ENCODE assay signal across 8 mouse cellular contexts in the genomic region with DNA sequence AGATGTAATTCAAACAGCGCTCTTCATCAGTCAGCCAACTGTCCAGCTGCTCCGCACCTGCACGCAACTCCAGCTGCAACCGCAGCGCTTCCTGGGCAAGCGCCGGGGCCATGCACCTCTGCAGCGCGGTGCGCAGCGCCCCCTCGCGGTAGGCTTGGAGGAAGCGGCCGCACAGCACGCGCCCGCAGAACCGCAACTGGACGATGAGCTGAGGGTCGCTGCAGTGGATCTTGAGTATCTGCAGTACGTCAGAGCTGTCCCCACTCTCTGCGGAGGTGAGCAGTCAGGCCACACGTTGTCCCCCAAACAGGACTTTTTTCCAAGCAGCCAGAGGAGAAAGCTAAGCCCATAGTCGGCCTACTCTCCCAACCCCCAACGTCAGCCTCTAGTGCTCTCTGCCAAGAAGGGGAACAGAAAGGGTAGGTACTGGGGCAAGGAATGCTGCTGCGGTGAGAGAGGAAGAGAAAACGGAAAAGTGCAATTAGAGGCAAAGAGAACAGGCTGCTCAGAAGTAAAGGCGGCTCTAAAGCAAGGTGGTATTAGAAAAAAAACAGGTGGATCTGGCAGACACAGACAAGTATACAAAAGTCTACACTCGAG. TPM values are rescaled to one million over a fixed set of nuclear protein-coding genes. Genes with fewer than 3 reads are reported as not detected.
DNase-seq lines count a peak whose midpoint lies in the region; ATAC-seq and TF ChIP-seq lines count a peak whose summit lies in the region.

No protein-coding gene starts in this region.

- peak; percentile 66 for ATAC-seq in erythroblast, adult 5-6 weeks (replicated peaks; ENCODE audit: low FRiP score, poor library complexity, severe bottlenecking)
- 0 out of 2 replicates have a peak, but pooled peaks have one; percentile 12 for ATAC-seq in heart, embryonic 16.5 days (replicated peaks; ENCODE audit: extremely low read depth, insufficient read depth, low FRiP score)
- peak; percentile 39 for ATAC-seq in lung, embryonic 16.5 days (ENCODE audit: low read depth)

- H3K27ac ChIP-seq in heart, embryonic 16.5 days (ENCODE audit: low read length): no peak overlapping the region
- no peak overlapping the region for H3K27ac ChIP-seq in lung, embryonic 16.5 days (ENCODE audit: low read length)
- no peak overlapping the region for H3K27ac ChIP-seq in olfactory bulb, adult 2 months (ENCODE audit: insufficient read depth, low read depth, low read length)
- no peak overlapping the region for H3K27ac ChIP-seq in thymus, adult 2 months (ENCODE audit: control insufficient read depth, insufficient read depth, low read length)

- 4% methylated on average over 30 of the region's 30 CpGs for WGBS in heart, embryonic 16.5 days
- 2% methylated on average over 30 of the region's 30 CpGs for WGBS in lung, embryonic 16.5 days
- 5% methylated on average over 30 of the region's 30 CpGs for WGBS in olfactory bulb, adult 2 months
- 1% methylated on average over 30 of the region's 30 CpGs for WGBS in thymus, adult 2 months

- no peak for TF ChIP-seq POLR2A in brain, embryonic 14.5 days (IDR thresholded peaks at IDR 0.05; ENCODE audit: borderline replicate concordance, extremely low read depth, insufficient read depth, insufficient read length, poor library complexity, severe bottlenecking)
- no peak for TF ChIP-seq POLR2A in olfactory bulb, adult 2 months (IDR thresholded peaks at IDR 0.05; ENCODE audit: insufficient read depth, low read depth, low read length)
- no peak for TF ChIP-seq POLR2A in thymus, adult 2 months (IDR thresholded peaks at IDR 0.05; ENCODE audit: control insufficient read depth, extremely low read depth, insufficient read depth, low read length, poor library complexity)

- peak overlapping the region; percentile 59 for H3K9ac ChIP-seq in heart, embryonic 16.5 days (ENCODE audit: low read length)
- H3K9ac ChIP-seq in lung, embryonic 16.5 days (ENCODE audit: low read length): peak overlapping the region; percentile 43

- peaks cover 24% of the 10 kb centered on the region for H3K27me3 ChIP-seq in heart, embryonic 16.5 days (ENCODE audit: control insufficient read depth, insufficient read depth, low read length)
- H3K27me3 ChIP-seq in lung, embryonic 16.5 days (ENCODE audit: control insufficient read depth, insufficient read depth, low read depth, low read length): peaks cover 33% of the 10 kb centered on the region
- H3K27me3 ChIP-seq in thymus, adult 2 months (ENCODE audit: control insufficient read depth, insufficient read depth, low read length): no peaks in the 10 kb centered on the region

- H3K4me3 ChIP-seq in heart, embryonic 16.5 days (ENCODE audit: low read length): peak overlapping the region; percentile 57
- H3K4me3 ChIP-seq in lung, embryonic 16.5 days (ENCODE audit: low read length): peak overlapping the region; percentile 49
- H3K4me3 ChIP-seq in olfactory bulb, adult 2 months (ENCODE audit: insufficient read depth, low read depth, low read length): peak overlapping the region; percentile 51
- H3K4me3 ChIP-seq in thymus, adult 2 months (ENCODE audit: control insufficient read depth, insufficient read depth, low read length): peak overlapping the region; percentile 38

- TF ChIP-seq CTCF in brain, embryonic 14.5 days (IDR thresholded peaks at IDR 0.05; ENCODE audit: borderline replicate concordance, extremely low read depth, insufficient read depth, insufficient read length): peak; percentile 97
- peak; percentile 97 for TF ChIP-seq CTCF in olfactory bulb, adult 2 months (IDR thresholded peaks at IDR 0.05; ENCODE audit: insufficient read depth, low read depth, low read length)
- peak; percentile 100 for TF ChIP-seq CTCF in thymus, adult 2 months (IDR thresholded peaks at IDR 0.05; ENCODE audit: borderline replicate concordance, control insufficient read depth, extremely low read depth, insufficient read depth, low read length, poor library complexity)

- DNase-seq in CD8-positive naive resting alpha-beta T cell, adult 2 months (ENCODE audit: low read depth in 2 of 2, low spot score in 2 of 2): peak; percentile 55 to 62
- peak; percentile 80 for DNase-seq in brain, embryonic 14.5 days (ENCODE audit: low read depth)
- peak; percentile 76 for DNase-seq in kidney, postnatal 14 days
- peak; percentile 75 for DNase-seq in thymus, adult 2 months

- peaks cover 21% of the 10 kb centered on the region for H3K4me1 ChIP-seq in heart, embryonic 16.5 days (ENCODE audit: control insufficient read depth, insufficient read depth, low read length)
- peaks cover 33% of the 10 kb centered on the region for H3K4me1 ChIP-seq in lung, embryonic 16.5 days (replicated peaks; ENCODE audit: control insufficient read depth, insufficient read depth, low read length)
- peaks cover 28% of the 10 kb centered on the region for H3K4me1 ChIP-seq in olfactory bulb, adult 2 months (ENCODE audit: control insufficient read depth, insufficient read depth, low read length)
- H3K4me1 ChIP-seq in thymus, adult 2 months (replicated peaks; ENCODE audit: control insufficient read depth, insufficient read depth, low read length): peaks cover 31% of the 10 kb centered on the region

- H3K36me3 ChIP-seq in heart, embryonic 16.5 days (ENCODE audit: control insufficient read depth, insufficient read depth): no peaks in the 10 kb centered on the region
- no peaks in the 10 kb centered on the region for H3K36me3 ChIP-seq in lung, embryonic 16.5 days (ENCODE audit: control insufficient read depth, insufficient read depth, low read length)
- H3K36me3 ChIP-seq in thymus, adult 2 months (ENCODE audit: control insufficient read depth, insufficient read depth, low read length): no peaks in the 10 kb centered on the region

- H3K9me3 ChIP-seq in heart, embryonic 16.5 days (replicated peaks; ENCODE audit: control insufficient read depth, low read length): peaks cover 4% of the 10 kb centered on the region
- H3K9me3 ChIP-seq in lung, embryonic 16.5 days (ENCODE audit: control insufficient read depth, low read length): peaks cover 4% of the 10 kb centered on the region; the same call in 1 of the 2 replicates

- H3K4me2 ChIP-seq in heart, embryonic 16.5 days (ENCODE audit: low read depth, low read length): peak overlapping the region; percentile 93
- peak overlapping the region; percentile 87 for H3K4me2 ChIP-seq in lung, embryonic 16.5 days (ENCODE audit: low read depth, low read length)

RNA-seq across cellular contexts. Expression of gene Tradd, which starts 4.6 kb away (rescaled TPM):
- 7.1 and 7.9 TPM in 2 replicates for polyA plus RNA-seq in brain, embryonic 14.5 days (2012; rRNA removed)
- 2.3 and 3.5 TPM in 2 replicates for total RNA-seq in erythroblast, adult 5-6 weeks (2015; ENCODE audit: low replicate concordance)
- 3.6 and 5.9 TPM in 2 replicates for total RNA-seq in erythroblast, adult 5-6 weeks (2017; ENCODE audit: low replicate concordance)
- polyA plus RNA-seq in heart, embryonic 16.5 days (2015; fragmentation: Nextera tagmentation; extraction: Ambion mirVana): 20.3 and 25.4 TPM in 2 replicates
- 31.5 and 34.2 TPM in 2 replicates for polyA plus RNA-seq in lung, embryonic 16.5 days (2015; fragmentation: Nextera tagmentation; extraction: Ambion mirVana)
- polyA plus RNA-seq in olfactory bulb, adult 2 months (2012; ENCODE audit: insufficient read depth, insufficient read length, low replicate concordance, missing spikeins): not detected in 2 replicates
- polyA plus RNA-seq in thymus, adult 2 months (2012; rRNA removed): 40.1 and 40.4 TPM in 2 replicates

RNA-seq across cellular contexts. Expression of gene Fbxl8, which starts 4.6 kb away (rescaled TPM):
- 1.00 TPM in 2 replicates for polyA plus RNA-seq in brain, embryonic 14.5 days (2012; rRNA removed)
- total RNA-seq in erythroblast, adult 5-6 weeks (2015; ENCODE audit: low replicate concordance): 1.3 and 3.5 TPM in 2 replicates
- 0.28 and 0.94 TPM in 2 replicates for total RNA-seq in erythroblast, adult 5-6 weeks (2017; ENCODE audit: low replicate concordance)
- 4.5 and 5.0 TPM in 2 replicates for polyA plus RNA-seq in heart, embryonic 16.5 days (2015; fragmentation: Nextera tagmentation; extraction: Ambion mirVana)
- 4.9 and 6.6 TPM in 2 replicates for polyA plus RNA-seq in lung, embryonic 16.5 days (2015; fragmentation: Nextera tagmentation; extraction: Ambion mirVana)
- polyA plus RNA-seq in olfactory bulb, adult 2 months (2012; ENCODE audit: insufficient read depth, insufficient read length, low replicate concordance, missing spikeins): not detected in 2 replicates
- 27.8 and 30.4 TPM in 2 replicates for polyA plus RNA-seq in thymus, adult 2 months (2012; rRNA removed)

RNA-seq across cellular contexts. Expression of gene B3gnt9, which starts 4.9 kb away (rescaled TPM):
- polyA plus RNA-seq in brain, embryonic 14.5 days (2012; rRNA removed): 5.9 and 6.6 TPM in 2 replicates
- total RNA-seq in erythroblast, adult 5-6 weeks (2015; ENCODE audit: low replicate concordance): not detected in 2 replicates
- total RNA-seq in erythroblast, adult 5-6 weeks (2017; ENCODE audit: low replicate concordance): 0.09 TPM in 1 of 2 replicates, not detected in the other
- polyA plus RNA-seq in heart, embryonic 16.5 days (2015; fragmentation: Nextera tagmentation; extraction: Ambion mirVana): 12.7 and 13.1 TPM in 2 replicates
- 22.3 and 24.7 TPM in 2 replicates for polyA plus RNA-seq in lung, embryonic 16.5 days (2015; fragmentation: Nextera tagmentation; extraction: Ambion mirVana)
- not detected in 2 replicates for polyA plus RNA-seq in olfactory bulb, adult 2 months (2012; ENCODE audit: insufficient read depth, insufficient read length, low replicate concordance, missing spikeins)
- polyA plus RNA-seq in thymus, adult 2 months (2012; rRNA removed): 11.6 and 13.1 TPM in 2 replicates

RNA-seq across cellular contexts. Expression of gene Hsf4, which starts 9.8 kb away (rescaled TPM):
- 0.42 and 0.60 TPM in 2 replicates for polyA plus RNA-seq in brain, embryonic 14.5 days (2012; rRNA removed)
- total RNA-seq in erythroblast, adult 5-6 weeks (2015; ENCODE audit: low replicate concordance): not detected in 2 replicates
- total RNA-seq in erythroblast, adult 5-6 weeks (2017; ENCODE audit: low replicate concordance): not detected in 2 replicates
- polyA plus RNA-seq in heart, embryonic 16.5 days (2015; fragmentation: Nextera tagmentation; extraction: Ambion mirVana): 0.27 and 0.29 TPM in 2 replicates
- 0.39 and 0.65 TPM in 2 replicates for polyA plus RNA-seq in lung, embryonic 16.5 days (2015; fragmentation: Nextera tagmentation; extraction: Ambion mirVana)
- polyA plus RNA-seq in olfactory bulb, adult 2 months (2012; ENCODE audit: insufficient read depth, insufficient read length, low replicate concordance, missing spikeins): not detected in 2 replicates
- polyA plus RNA-seq in thymus, adult 2 months (2012; rRNA removed): 2.9 and 3.3 TPM in 2 replicates

RNA-seq across cellular contexts. Expression of gene Nol3, which starts 16.1 kb away (rescaled TPM):
- 1.3 and 1.8 TPM in 2 replicates for polyA plus RNA-seq in brain, embryonic 14.5 days (2012; rRNA removed)
- total RNA-seq in erythroblast, adult 5-6 weeks (2015; ENCODE audit: low replicate concordance): not detected in 2 replicates
- not detected in 2 replicates for total RNA-seq in erythroblast, adult 5-6 weeks (2017; ENCODE audit: low replicate concordance)
- polyA plus RNA-seq in heart, embryonic 16.5 days (2015; fragmentation: Nextera tagmentation; extraction: Ambion mirVana): 5.2 and 5.8 TPM in 2 replicates
- 2.0 and 2.1 TPM in 2 replicates for polyA plus RNA-seq in lung, embryonic 16.5 days (2015; fragmentation: Nextera tagmentation; extraction: Ambion mirVana)
- not detected in 2 replicates for polyA plus RNA-seq in olfactory bulb, adult 2 months (2012; ENCODE audit: insufficient read depth, insufficient read length, low replicate concordance, missing spikeins)
- 3.5 and 4.0 TPM in 2 replicates for polyA plus RNA-seq in thymus, adult 2 months (2012; rRNA removed)

Comparison
In these comparisons a context has a peak if more than half of its experiments do, and no peak if none do; other contexts are left out.
1. ATAC-seq: peak in every context shown above with its lines; median percentile 66 in erythroblast, adult 5-6 weeks; 39 in lung, embryonic 16.5 days; 12 in heart, embryonic 16.5 days.